Mouse (Mus musculus) hindbrain, embryonic 12.5 days (tissue): ENCODE measurements around the gene Csnk2b. TPM values are rescaled to one million over a fixed set of nuclear protein-coding genes. Genes with fewer than 3 reads are reported as not detected.

Experiments used
- ATAC-seq: fragments of 200-750 bp; cut with Nextera tagmentation; 2 replicates; pipeline ENCODE4 v1.8.0; 2017; ENCODE audit warnings: moderate TSS enrichment; ENCODE audit not compliant: low FRiP score
- H3K27ac ChIP-seq: fragments of 300-500 bp; sonication (generic); 2 replicates; pipeline ENCODE4 v1.5.1; 2016; ENCODE audit warnings: mild to moderate bottlenecking
- H3K27me3 ChIP-seq: fragments of 300-500 bp; sonication (generic); 2 replicates; pipeline ENCODE4 v1.6.1; 2016; ENCODE audit warnings: mild to moderate bottlenecking
- H3K36me3 ChIP-seq: fragments of 300-500 bp; sonication (generic); 2 replicates; pipeline ENCODE4 v1.6.1; 2016; ENCODE audit warnings: mild to moderate bottlenecking
- H3K4me1 ChIP-seq: fragments of 300-500 bp; sonication (generic); 2 replicates; pipeline ENCODE4 v1.6.1; 2016
- H3K4me2 ChIP-seq: fragments of 300-500 bp; sonication (generic); replicated peaks from 2 replicates; pipeline ENCODE4 v1.6.1; 2016; ENCODE audit warnings: mild to moderate bottlenecking
- H3K4me3 ChIP-seq: fragments of 300-500 bp; sonication (generic); 2 replicates; pipeline ENCODE4 v1.5.1; 2016; ENCODE audit warnings: mild to moderate bottlenecking
- H3K9ac ChIP-seq: fragments of 300-500 bp; sonication (generic); 2 replicates; pipeline ENCODE4 v1.6.1; 2016; ENCODE audit warnings: mild to moderate bottlenecking, moderate library complexity
- H3K9me3 ChIP-seq: fragments of 300-500 bp; sonication (generic); replicated peaks from 2 replicates; pipeline ENCODE4 v1.6.1; 2016; ENCODE audit warnings: mild to moderate bottlenecking
- WGBS: fragments of 180-500 bp; shearing (Covaris S2); methylation state at CpG from one replicate; pipeline ENCODE4 v1.1.7; 2016; 5-methylcytosine and 5-hydroxymethylcytosine counted together
- polyA plus RNA-seq: library from polyadenylated mRNA; unstranded; fragments of >200 nt; fragmentation: Nextera tagmentation; extraction: Ambion mirVana; gene quantifications from 2 replicates; pipeline ENCODE4 v1.2.1, GENCODE M21; 2016

The Csnk2b gene
- polyA plus RNA-seq, 1 experiment from 2014 or later = 276 TPM

DNA sequence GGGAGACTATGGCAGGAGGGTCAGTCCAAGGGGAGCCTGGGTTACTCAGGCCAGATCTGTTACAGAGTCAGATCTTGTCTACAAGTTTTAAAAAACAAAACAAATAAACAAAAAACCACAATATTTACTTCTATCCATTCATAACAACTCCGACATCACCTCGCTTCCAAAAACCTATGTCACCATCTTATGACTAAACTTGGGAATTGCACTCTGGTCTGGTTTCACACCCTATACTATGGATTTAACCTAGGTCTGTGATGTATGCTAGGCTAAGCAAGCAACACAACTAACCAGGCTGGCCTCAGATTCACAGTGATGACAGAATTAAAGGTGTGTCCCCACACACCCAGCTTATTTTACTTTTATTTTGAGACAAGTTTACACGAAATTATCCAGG, 15.3 kb downstream of the Csnk2b start:
- Histone ChIP-seq H3K4me1 (peaks cover 4% of the 10 kb centered on the region; the same call in 1 of the 2 replicates), H3K9ac (no peak overlapping the region; the same call in 1 of the 2 replicates), H3K9me3 (no peaks in the 10 kb centered on the region), H3K27me3 (no peaks in the 10 kb centered on the region), H3K4me2 (no peak overlapping the region), H3K4me3 (no peak overlapping the region), H3K27ac (no peak overlapping the region), H3K36me3 (peaks cover 25% of the 10 kb centered on the region)
- 62% methylated on average over 3 of the region's 3 CpGs for WGBS
- no peak for ATAC-seq

DNA sequence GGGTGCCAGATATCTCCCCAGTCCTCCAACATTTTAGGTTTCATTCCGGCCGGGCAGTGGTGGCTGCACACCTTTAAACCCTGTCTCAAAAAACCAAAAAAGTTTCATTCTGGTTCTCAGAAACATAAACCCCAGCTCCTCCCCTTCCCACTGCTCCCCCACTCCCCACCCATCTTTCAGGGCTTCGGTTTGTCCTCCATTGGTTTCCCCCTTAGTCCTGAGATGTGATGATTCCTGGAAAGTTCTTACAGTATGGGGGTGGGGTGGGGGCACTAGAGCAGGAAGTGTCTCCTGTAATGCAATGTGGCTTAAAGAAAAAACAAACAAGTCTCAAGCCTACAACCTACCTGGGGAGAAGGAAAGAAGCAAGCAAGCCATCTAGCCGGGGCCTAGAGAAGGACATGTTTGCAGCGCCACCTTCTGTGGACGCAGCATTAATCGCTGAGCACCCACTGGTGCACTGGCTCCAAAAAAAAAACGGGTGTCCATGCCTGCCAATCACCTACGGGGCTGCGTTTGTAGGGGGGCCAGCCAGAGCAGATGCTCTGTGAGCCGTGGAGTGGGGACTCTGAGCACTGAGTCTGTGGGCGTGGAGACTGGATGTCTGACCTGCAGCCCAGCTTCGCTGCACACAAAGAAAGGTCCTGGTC, 16.0 kb downstream of the Csnk2b start:
- no peak overlapping the region for H3K27ac ChIP-seq
- no peaks in the 10 kb centered on the region for H3K9me3 ChIP-seq
- H3K4me1 ChIP-seq = peaks cover 4% of the 10 kb centered on the region; the same call in 1 of the 2 replicates
- WGBS = 26% methylated on average over 13 of the region's 13 CpGs
- H3K9ac ChIP-seq = peak overlapping the region; percentile 51
- no peak for ATAC-seq
- peaks cover 32% of the 10 kb centered on the region for H3K36me3 ChIP-seq
- H3K4me2 ChIP-seq = peak overlapping the region; percentile 37
- no peak overlapping the region for H3K4me3 ChIP-seq
- H3K27me3 ChIP-seq = no peaks in the 10 kb centered on the region

DNA sequence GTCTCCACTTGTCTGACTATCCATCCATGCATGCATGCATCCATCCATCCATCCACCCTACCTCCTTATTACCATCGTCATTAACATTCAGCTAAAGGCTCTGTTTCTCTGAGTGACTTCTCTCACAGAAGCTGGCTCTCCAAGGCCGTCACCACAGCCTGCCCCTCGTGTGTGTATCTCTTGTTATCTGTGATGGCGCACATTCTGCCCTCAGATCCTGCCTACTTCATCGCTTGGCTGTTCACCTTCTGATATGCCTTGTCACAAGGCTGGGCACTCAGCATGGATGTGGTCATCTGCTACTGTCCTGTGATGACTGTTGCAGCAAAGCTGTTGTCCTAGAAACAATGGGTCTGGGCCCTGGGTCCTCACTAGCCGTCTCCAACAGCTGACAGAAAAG, 17.1 kb downstream of the Csnk2b start:
- Histone ChIP-seq H3K9ac (no peak overlapping the region), H3K9me3 (no peaks in the 10 kb centered on the region), H3K4me2 (no peak overlapping the region), H3K36me3 (peaks cover 43% of the 10 kb centered on the region), H3K4me3 (no peak overlapping the region), H3K27ac (no peak overlapping the region), H3K27me3 (no peaks in the 10 kb centered on the region), H3K4me1 (peaks cover 4% of the 10 kb centered on the region; the same call in 1 of the 2 replicates)
- 78% methylated on average over 6 of the region's 6 CpGs for WGBS
- no peak for ATAC-seq

DNA sequence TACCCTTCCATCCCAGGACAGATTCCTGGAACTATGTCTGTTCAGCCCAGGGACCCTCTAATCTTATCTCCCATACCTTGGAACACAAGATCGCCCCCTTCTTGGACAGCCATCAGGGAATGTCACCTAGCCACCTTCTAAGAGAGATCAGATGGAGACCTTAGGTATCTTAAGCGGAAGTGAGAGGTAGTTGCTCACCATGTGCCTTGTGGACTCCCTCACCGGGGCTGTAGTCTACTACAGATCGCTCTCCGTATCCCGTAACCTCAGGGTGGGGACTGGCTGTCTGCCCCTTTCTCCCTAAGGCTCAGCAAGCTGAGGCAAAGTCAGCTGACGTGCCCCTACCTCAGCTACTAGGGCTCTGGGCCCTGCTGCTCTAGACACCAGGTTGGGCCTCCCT, 17.8 kb downstream of the Csnk2b start:
- Histone ChIP-seq H3K4me2 (no peak overlapping the region), H3K27ac (no peak overlapping the region), H3K9ac (no peak overlapping the region), H3K27me3 (no peaks in the 10 kb centered on the region), H3K9me3 (no peaks in the 10 kb centered on the region), H3K4me3 (no peak overlapping the region), H3K36me3 (peaks cover 50% of the 10 kb centered on the region), H3K4me1 (peaks cover 4% of the 10 kb centered on the region; the same call in 1 of the 2 replicates)
- ATAC-seq = no peak
- 92% methylated on average over 7 of the region's 7 CpGs for WGBS

DNA sequence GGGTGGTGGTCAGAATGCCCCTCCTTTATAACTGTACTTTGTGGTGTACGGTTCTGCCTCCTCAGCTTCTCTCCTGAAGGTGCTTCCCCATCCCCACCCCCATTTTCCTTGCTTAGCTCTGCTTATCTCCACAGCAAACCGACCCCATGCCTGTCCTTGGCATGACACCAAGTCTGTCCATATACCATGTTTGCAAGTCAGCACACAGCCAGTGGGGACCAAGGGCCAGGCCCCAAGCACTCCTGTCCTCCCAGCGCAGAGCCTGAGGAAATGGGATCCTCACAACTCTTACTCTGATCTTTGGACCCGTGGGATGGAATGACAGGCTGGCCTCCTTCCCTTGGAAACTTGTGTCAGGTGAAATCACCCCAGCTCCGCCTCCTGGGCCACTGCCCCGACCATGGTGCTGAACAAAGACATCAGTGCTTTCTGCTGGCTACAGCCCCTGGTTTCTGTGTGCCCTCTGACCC, 18.6 kb downstream of the Csnk2b start:
- no peaks in the 10 kb centered on the region for H3K27me3 ChIP-seq
- H3K27ac ChIP-seq = no peak overlapping the region
- H3K9me3 ChIP-seq = no peaks in the 10 kb centered on the region
- WGBS = 71% methylated on average over 6 of the region's 6 CpGs
- H3K4me2 ChIP-seq = no peak overlapping the region
- ATAC-seq = no peak
- H3K4me3 ChIP-seq = no peak overlapping the region
- H3K4me1 ChIP-seq = peaks cover 4% of the 10 kb centered on the region; the same call in 1 of the 2 replicates
- H3K9ac ChIP-seq = 0 out of 2 replicates have a peak overlapping the region, but pooled peaks have one; percentile 27
- H3K36me3 ChIP-seq = peaks cover 57% of the 10 kb centered on the region

DNA sequence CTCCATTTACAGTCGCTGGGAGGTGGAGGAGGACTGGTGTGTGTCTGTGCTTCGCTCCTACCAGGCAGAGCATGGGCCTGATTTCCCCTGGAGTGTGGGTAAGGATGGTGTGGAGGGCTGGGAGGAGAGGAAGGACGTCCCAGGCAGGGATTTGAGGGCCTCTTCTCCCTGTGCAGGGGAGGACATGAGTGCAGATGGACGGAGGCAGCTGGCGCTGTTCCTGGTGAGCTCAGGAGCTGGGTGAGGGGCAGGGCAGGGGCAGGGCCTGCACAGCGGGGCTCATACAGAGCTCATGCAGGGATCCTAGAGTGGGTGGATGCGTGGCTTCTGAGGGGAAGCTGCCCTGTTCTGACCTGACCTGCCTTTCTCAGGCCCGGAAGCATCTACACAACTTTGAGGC, 19.6 kb downstream of the Csnk2b start:
- 81% methylated on average over 8 of the region's 8 CpGs for WGBS
- Histone ChIP-seq H3K27me3 (no peaks in the 10 kb centered on the region), H3K4me1 (peaks cover 4% of the 10 kb centered on the region; the same call in 1 of the 2 replicates), H3K4me2 (no peak overlapping the region), H3K36me3 (peaks cover 61% of the 10 kb centered on the region), H3K9ac (no peak overlapping the region), H3K27ac (no peak overlapping the region), H3K4me3 (no peak overlapping the region), H3K9me3 (no peaks in the 10 kb centered on the region)
- no peak for ATAC-seq

DNA sequence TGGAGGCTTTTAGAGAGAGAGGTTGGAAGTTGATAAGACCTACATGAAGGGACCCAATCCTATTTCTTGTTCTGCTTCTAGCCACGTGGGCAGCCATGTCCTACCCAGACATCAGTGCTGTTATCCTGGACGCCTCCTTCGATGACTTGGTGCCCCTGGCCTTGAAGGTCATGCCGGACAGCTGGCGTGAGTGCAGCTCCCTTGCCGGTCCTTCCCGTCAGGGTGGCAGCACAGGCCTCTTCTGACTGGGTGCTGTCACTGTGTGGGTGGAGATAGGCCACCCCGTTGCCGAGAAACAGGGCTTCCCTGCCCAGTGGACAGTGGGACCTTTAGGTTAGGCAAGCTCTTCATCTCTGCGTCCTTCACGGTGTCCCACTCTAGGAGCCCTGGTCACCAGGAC, 20.7 kb downstream of the Csnk2b start:
- H3K27ac ChIP-seq = no peak overlapping the region
- no peaks in the 10 kb centered on the region for H3K27me3 ChIP-seq
- peaks cover 72% of the 10 kb centered on the region for H3K36me3 ChIP-seq
- no peaks in the 10 kb centered on the region for H3K9me3 ChIP-seq
- WGBS = 88% methylated on average over 11 of the region's 11 CpGs
- H3K4me2 ChIP-seq = no peak overlapping the region
- H3K4me1 ChIP-seq = peaks cover 2% of the 10 kb centered on the region; the same call in 1 of the 2 replicates
- no peak overlapping the region for H3K9ac ChIP-seq
- no peak overlapping the region for H3K4me3 ChIP-seq
- no peak for ATAC-seq

DNA sequence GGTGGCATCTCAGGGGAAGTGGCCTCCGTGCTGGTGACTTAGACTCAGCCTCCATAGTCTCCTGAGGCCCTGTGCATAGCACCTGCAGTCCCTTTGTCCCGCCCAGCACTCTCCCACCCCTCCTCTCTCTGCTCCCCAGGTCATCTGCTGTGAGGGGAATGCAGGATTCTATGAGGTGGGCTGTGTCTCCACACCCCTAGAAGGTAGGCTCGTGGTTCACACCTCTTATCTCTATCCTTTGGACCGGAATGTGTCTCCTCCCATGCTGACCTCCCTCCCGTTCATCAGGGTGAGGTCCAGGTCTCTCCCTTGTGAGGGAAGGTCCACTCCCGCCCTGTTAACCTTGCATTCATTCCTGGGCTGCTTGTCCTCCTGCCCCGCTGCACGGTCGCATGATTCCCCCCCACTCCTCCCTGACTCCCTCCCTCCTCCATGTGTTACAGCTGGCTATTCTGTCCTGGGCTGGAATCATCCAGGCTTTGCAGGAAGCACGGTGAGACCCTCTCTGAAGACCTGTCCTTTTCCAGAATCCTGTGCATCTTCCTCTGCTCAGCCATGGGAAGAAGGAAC, 21.6 kb downstream of the Csnk2b start:
- H3K9ac ChIP-seq = no peak overlapping the region
- H3K4me2 ChIP-seq = no peak overlapping the region
- H3K36me3 ChIP-seq = peaks cover 79% of the 10 kb centered on the region
- no peaks in the 10 kb centered on the region for H3K4me1 ChIP-seq
- WGBS = 70% methylated on average over 10 of the region's 10 CpGs
- no peaks in the 10 kb centered on the region for H3K9me3 ChIP-seq
- H3K27ac ChIP-seq = no peak overlapping the region
- no peak for ATAC-seq
- no peaks in the 10 kb centered on the region for H3K27me3 ChIP-seq
- no peak overlapping the region for H3K4me3 ChIP-seq

DNA sequence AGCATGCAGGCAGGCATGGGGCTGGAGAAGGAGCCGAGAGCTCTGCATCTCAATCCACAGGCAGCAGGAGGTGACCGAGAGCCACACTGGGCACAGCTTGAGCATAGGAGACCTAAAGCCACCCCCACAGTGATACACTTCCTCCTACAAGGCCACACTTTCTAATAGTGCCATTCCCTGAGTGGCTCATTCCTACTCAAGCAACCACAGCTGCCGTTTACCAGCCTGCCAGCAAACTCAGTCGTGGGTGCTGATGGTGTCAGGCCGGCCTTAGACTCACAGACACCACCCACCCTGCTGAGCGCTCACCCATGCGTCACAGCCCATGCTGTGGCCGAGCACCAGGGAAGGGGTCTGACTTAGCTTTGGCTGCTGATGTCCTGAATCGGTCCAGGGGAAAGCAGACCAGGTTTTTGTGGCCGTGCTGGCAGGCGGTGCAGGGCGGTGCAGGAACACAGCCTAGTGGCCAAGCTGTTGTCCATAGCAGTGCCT, 24.6 kb downstream of the Csnk2b start:
- 79% methylated on average over 12 of the region's 12 CpGs for WGBS
- Histone ChIP-seq H3K4me2 (no peak overlapping the region), H3K9me3 (no peaks in the 10 kb centered on the region), H3K4me1 (no peaks in the 10 kb centered on the region), H3K9ac (no peak overlapping the region), H3K36me3 (peaks cover 90% of the 10 kb centered on the region), H3K27ac (no peak overlapping the region), H3K27me3 (no peaks in the 10 kb centered on the region), H3K4me3 (no peak overlapping the region)
- ATAC-seq = no peak

DNA sequence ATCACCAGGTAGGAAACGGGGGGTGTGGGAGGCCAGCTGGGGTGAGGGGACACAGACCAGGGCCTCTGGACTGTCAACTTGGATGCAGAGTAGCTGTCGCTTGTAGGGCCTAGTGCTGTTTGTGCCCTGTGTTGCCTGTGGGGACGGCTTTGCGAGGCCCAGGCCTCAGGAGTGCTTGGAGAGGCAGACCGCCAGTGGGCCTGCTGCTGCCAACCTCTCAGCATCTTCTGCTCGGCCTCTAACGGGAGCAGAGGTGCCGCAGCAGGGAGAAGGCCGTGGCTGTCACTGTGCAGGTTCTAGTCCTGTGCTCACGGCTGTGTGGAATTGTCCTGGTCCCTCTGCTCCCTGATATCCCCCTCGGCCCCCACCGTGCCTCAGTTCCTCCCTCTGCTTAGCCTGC, 25.3 kb downstream of the Csnk2b start:
- peaks cover 90% of the 10 kb centered on the region for H3K36me3 ChIP-seq
- no peak for ATAC-seq
- no peaks in the 10 kb centered on the region for H3K27me3 ChIP-seq
- no peaks in the 10 kb centered on the region for H3K9me3 ChIP-seq
- H3K4me2 ChIP-seq = no peak overlapping the region
- H3K4me3 ChIP-seq = no peak overlapping the region
- 84% methylated on average over 12 of the region's 12 CpGs for WGBS
- H3K4me1 ChIP-seq = no peaks in the 10 kb centered on the region
- no peak overlapping the region for H3K27ac ChIP-seq
- no peak overlapping the region for H3K9ac ChIP-seq

DNA sequence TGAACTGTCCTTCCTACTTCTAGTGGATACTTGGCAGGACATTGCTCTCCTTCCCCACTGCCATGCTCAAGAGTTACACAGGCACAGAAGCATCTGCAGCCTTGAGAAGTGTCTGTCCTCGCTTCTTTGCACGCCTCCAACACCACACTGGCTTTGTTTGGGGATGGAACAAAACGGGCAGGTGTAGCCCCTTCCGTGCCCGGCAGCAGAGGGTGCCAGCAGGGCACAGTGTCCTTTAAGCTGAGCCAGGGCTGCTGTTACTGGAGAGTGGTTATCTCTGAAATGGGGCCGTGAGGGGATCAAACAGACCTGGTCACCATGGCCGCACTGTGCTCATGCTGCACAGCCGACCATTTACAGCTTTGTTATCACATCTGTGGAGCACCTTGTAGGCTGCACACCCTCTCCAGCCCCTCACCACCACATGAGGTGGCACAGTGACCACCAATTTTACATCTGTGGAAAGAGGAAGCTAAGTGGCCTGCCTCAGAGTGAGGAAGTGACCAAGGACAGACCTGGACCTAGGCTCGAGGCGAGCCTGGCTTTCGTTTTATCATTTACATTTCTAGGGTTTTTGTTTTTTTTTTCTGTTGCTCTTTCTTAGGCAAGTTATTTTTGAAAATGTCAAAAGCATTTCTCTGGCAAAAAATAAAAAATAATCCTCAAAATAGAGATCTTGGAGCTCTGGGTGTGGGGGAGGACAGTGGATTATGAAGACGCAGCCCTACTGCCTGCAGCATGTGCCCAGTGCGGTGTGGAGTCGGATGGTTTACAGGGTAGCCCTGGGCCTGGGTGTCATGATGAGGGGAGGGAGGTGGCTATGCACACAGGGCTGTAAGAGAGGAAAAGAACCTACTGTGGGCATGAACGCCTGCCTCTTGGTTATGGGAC, 27.1 kb downstream of the Csnk2b start:
- peaks cover 12% of the 10 kb centered on the region for H3K4me1 ChIP-seq
- ATAC-seq = no peak
- H3K4me3 ChIP-seq = no peak overlapping the region
- peaks cover 77% of the 10 kb centered on the region for H3K36me3 ChIP-seq
- no peak overlapping the region for H3K4me2 ChIP-seq
- WGBS = 92% methylated on average over 15 of the region's 15 CpGs
- 0 out of 2 replicates have a peak overlapping the region, but pooled peaks have one; percentile 8 for H3K9ac ChIP-seq
- no peaks in the 10 kb centered on the region for H3K27me3 ChIP-seq
- no peak overlapping the region for H3K27ac ChIP-seq
- H3K9me3 ChIP-seq = no peaks in the 10 kb centered on the region
